Mouse (Mus musculus): ENCODE results near the gene Dusp23.
A peak's percentile ranks its signal among the peaks of the same experiment; 100 is the strongest.

Gene Dusp23

DNA sequence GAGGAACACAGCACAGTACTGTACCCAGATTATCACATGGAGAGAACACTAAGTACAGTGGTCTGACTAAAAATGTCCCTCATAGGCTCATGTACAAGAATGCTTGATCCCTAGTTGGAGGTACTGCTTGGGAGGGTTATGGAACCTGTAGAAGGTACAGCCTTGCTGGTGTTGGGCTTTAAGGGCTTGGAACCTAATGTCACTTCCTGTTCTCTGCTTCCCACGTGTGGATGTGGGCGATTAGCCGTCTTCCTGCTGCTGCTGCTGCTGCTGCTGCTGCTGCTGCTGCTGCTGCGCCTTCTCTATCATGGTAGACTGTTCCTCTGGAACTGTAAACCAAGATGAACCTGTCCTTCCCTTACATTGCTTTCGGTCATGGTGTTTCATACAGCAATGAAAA lies 9.2 kb downstream of the Dusp23 start:
- no peak for DNase-seq (ENCODE audit: low spot score in 2 of 2)

DNA sequence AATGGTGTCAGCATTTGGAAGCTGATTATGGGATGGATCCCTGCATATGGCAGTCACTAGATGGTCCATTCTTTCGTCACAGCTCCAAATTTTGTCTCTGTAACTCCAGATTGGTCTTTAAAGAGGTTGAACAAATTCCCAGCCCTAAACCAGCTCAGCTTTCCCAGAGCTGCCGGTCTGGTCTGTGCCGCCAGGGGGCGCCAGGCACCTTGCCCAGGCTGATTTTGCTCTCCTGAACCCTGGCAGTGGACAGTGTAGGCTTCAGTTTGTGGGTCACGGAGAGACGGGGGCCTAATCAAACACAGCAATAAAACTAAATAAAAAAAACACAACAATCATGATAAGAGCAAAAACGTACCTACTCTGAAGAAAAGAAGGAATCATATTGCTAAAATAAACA lies 13.5 kb downstream of the Dusp23 start:
- peak in 1 of 2 experiments; percentile 33 for DNase-seq (ENCODE audit: low spot score in 2 of 2)

DNA sequence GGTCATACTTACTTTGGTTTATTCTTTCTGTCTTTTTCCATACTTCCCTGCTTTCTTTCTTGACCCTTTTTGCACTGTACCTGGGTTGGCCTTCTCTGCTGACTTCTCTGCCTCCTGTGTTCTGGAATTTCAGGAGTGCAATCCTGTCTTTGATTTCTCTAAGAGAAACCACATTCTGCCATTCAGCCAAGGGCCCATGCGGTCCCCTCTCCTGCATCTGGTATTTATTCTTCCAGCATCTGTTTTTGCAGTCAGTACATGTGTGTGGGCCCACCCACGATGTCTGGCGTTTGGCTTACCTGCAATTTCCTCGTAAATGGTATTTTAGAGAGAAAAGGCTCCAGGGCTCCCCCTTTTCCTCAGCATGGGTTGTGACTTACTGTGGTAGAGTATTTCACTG lies 14.6 kb downstream of the Dusp23 start:
- DNase-seq (ENCODE audit: low spot score in 2 of 2): no peak

DNA sequence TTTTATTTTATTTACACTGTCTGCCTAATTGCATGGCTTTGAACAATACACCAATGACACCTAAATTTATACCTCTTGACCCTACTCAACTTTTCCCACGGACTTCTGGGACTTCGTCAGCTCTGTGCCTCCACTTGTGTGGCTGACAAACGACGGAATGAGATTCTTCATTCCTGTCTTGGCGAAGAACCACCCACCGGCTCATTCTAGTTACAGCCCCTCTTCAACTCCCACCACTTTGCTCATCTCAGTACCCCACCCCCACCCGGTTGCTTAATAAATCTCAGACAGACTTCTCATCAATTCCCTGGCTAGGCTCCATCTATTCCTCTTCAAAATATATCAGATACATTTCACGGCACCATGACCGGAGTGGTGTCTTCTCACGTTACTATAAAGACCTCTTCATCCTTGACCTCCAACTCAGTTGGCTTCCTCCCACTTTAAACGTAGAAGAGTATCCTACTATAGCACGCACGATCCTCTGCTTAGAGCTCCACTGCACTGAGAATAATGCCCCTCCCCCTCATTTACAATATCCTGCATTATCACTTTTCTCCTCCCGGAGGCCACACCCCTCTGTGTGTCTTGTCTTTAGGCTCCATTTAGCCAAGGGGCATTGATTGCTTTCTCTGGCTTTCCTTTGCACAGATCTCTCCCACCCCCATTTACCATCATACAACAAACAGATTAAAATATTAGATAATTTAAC lies 15.2 kb downstream of the Dusp23 start:
- DNase-seq (ENCODE audit: low spot score in 2 of 2): no peak

DNA sequence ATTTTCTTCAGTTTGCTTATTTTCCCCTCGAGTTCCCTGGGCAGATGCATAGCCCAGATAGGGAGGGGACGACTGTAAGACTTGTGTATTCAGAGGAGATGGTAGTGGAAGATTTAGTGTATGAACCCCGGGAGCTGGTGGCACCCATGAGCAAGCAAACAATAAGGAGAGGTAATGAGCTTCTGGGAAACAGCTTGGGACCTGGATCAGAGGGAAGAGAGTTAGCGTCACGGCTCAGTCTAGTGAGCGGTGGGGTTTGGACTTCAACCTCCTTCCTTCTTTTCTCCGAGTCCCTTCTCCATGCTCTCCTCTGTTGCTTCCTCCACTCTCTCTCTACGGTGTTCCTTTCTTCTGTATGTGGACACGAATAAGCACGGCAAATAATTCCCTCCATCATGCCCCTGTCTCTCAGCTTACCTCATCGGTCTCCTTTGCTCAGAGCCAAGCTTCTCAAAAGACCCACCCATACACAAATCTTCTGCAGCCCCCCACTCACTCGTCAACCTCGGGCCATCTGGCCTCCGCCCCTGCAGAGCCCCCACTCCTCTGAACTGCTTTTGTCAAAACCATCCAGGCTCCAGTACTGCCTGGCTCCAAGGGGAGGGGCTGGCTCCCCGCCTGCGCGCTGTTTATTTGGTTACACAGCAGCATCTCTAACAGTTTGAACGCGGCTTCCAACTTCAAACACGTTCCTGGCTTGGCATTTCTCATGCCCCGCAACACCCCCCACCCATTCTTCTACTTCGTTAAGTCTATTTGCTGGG lies 16.0 kb downstream of the Dusp23 start:
- DNase-seq (ENCODE audit: low spot score in 2 of 2): no peak

DNA sequence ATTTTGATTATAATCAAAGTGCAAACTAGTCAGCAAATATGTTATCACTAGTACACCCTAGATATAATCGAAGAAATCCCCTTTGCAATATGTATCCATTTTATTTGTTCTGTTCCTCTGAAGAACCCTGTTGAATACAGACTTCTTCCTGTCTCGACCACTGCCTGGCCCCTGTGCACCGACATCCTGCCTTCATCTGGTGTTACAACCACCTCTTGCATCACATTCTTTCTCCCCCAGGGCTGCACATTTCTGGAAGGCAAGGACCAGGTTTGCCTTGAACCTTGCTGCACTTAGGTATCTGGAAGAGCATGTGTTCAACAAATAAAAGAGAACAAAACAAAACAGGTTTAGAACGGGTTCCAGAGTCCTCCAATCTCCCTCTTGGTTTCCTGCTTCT lies 17.4 kb downstream of the Dusp23 start:
- DNase-seq (ENCODE audit: low spot score in 2 of 2): no peak

DNA sequence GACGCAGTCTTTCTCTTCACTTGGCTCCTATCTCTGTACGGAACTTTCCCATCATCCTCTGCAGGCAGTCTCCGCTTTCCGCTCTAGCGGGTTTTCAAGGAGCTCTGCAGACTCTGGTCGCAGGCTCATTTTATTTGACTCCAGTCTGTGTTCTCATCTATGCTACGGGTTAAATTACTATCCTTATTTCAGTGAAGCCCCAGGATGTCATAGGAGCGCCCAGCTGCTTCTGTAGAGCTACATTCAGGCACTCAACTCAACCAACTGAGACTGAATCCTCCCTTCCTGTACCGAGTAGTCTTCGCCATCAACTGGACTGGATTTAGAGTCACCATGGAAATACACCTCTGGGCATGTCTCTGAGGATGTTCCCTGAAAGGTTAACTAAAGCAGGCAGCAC lies 18.1 kb downstream of the Dusp23 start:
- DNase-seq (ENCODE audit: low spot score in 2 of 2): no peak

DNA sequence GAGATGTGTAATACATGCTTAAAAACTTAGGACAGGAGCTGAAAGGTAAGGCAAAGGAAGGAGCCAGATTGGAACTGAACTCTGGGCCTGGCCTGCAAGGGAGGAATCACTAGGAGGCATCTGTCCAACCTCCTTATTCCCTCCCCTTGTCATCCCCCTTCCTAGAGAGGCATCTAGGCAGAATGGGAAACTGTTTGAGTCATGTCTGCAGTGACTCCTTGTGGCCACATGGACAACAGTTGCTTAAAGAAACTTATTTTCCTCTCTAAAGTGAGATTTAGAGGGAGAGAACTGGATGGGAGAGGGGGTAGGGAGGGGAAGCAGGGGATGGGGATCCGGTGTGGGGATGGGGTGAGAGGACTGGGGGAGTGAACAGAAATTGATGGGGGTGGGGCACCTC lies 20.0 kb downstream of the Dusp23 start:
- DNase-seq (ENCODE audit: low spot score in 2 of 2): no peak

DNA sequence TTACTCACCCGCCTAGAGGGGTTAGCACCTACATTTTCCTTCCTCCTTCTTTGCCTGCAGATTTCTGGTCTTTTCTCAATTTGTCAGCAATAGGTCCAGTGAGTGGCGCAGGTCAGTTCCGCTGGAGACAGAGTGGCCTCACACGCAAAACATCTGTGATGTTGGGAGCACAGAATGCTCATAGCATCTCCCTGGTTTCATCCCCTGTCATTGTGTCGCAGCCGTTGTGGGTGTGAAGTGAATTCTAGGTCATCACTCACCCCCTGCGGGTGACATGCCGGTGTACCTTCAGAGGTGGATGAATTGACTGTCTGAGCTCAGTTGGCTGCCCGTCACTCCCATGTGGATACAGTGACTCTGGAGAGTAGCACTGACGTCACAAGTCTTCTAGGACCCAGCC lies 21.5 kb downstream of the Dusp23 start:
- DNase-seq (ENCODE audit: low spot score in 2 of 2): no peak

DNA sequence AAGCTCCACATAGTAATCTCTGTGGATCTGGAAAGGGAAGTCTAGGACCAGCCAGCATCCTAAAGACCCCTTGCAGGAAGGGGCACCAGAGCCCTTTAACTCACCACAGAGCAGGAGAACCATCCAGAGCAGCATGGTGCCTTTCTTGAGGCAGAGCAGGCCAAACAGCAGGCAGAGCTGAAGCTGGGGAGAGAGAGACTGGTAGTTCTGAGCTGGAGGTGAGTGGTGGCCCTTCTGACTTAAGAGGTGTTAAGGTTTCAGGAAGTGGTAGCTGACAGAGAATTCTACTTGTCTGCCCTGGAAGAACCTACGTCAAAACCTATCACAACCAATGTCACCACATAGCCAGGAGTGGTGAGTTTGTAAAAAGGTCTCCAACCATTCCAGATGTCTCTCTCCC lies 30.4 kb downstream of the Dusp23 start, which contains the start of gene Fcrl6:
Gene Fcrl6, minus strand, starts transcription at position 226 of the 400 bp plus-strand sequence.
- no peak for DNase-seq (ENCODE audit: low spot score in 2 of 2)

DNA sequence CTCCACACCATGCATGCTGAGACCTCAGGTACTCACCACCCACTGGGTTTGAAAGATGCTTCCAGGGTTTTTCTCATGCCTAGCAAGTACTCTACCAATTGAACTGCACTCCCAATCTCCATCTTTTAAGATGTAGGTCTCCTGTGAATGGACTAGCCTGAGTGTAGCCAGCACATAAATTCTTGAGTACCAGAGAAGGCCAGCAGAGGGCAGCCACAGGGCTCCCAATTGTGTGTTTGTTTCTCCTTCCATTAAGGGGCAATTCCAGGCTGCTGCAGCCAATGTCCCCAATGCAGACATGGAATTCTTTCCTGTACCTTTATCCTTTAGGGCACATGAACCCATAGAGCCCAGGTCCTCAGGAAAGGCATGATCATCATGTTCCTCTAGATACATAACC lies 38.3 kb downstream of the Dusp23 start:
- DNase-seq (ENCODE audit: low spot score in 2 of 2): no peak

DNA sequence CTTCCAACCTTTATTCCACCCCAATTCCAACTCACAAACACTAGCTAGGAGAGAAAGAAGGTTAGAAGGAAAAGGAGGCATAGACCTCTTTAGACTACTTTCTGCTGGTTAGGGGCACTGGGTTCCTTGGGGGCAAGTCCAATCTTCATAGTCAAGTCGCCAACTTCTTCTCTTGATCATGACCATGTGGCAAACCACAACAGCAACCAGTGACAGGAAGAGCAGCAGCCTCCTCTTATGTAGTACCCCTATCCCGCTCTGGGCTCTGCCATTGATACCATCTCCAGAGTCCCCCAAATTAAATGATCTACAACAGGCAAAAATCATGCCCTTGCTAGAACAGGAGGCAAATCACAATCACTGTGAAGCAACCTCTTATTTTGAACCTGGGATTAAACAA lies 38.8 kb downstream of the Dusp23 start:
- DNase-seq (ENCODE audit: low spot score in 2 of 2): no peak

DNA sequence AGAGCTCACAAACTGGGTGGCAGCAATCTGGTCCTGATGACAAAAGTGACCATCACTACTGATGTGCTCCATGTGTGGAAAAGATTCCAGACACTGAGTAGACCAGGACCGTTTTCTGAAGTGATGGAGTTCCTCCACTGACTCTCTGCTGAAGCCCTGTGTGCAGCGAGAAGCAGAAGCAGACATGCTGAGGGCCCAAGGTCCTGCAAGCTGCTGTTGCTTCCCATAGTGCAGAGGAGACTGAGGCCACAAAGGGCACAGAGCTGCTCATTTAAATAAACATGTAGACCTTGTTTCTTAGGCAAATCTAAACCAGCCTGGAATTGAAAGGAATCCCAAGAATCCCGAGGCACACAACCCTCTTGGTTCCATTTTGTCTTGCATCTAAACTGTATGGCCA lies 39.4 kb downstream of the Dusp23 start:
- no peak for DNase-seq (ENCODE audit: low spot score in 2 of 2)

DNA sequence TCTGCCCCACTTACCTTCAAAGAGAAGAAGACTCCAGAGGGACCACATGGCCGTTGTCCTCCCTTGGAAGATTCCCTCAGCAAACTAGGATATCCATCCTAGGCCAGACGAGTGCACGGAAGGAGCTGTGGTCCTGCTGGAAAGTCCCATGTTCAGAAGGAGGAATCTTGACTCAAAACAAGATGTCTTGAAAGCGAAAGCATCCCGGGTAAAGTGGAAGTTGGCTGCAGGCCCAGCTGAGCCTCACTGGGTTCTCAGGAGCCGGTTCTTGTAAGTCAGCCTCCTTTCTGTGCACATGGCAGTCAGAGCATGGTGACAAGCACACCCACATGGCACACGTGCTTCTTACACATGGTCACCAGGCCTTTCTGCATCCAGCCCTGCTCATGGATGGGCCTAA lies 42.4 kb downstream of the Dusp23 start, which contains the start of gene Slamf8:
Gene Slamf8, minus strand, starts transcription at position 184 of the 400 bp plus-strand sequence.
- peak; percentile 7 to 12 for DNase-seq (ENCODE audit: low spot score in 2 of 2)

DNA sequence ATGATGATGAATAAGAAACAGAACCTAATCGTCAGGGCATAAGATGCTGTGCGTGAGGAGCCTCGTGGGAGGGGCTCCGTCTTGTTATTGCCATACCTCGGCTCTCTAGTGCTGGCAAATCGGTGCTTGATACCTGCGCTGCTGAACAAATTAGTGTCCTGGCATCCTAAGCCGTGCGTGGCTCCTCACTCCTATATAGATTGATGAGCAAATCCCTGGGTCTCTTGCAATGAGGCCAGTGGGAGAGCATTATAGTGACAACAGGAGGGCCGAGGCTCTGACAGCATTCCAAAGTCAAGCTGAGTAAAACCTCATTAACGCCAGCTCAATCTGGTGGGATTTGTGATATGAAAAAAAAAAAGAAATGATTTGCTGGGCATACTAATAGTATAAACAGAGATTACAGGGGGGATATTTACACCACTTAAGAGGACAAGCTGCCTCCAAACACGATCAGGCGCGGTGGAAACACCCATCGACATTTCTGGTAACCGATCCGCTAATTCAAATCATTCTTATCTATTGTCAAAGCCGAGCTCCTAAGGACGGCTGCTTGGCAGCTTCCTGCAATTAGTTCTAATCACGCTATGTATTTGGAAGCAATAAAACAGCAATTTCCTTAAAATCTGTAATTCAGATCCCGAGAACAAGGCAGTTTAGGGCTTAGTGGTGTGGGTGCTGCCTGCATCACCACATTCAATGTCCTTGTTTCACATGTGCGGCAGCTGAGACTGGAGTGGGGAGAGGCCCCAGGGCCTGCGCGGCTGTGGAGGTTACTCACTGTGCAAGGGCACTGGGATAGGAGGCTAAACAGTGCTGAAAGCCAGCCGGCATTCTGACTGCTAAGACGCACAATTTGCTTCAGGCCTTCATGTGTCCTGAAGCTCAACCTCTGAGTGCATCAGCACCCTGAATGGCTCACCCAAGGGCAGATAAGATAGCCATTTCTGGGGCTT lies 46.9 kb downstream of the Dusp23 start:
- DNase-seq (ENCODE audit: low spot score in 2 of 2): no peak

DNA sequence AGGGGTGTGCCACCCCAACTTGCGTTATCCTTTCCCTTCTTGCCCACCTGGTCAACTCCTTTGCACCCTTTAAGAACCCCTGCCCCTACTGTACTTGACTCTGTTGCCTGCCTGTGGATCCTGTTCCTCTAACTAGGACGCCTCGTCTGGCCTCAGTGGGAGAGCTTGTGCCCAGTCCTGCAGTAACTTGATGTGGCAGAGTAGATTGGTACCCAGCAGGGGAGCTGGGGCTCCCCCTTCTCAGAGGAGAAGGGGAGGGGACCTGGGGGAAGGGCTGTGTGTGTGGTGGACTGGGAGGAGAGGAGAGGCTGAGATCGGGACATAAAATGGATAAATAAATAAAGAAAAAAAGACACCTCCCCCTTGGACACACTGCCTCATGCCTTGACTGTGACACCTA lies 47.7 kb downstream of the Dusp23 start:
- DNase-seq (ENCODE audit: low spot score in 2 of 2): no peak

DNA sequence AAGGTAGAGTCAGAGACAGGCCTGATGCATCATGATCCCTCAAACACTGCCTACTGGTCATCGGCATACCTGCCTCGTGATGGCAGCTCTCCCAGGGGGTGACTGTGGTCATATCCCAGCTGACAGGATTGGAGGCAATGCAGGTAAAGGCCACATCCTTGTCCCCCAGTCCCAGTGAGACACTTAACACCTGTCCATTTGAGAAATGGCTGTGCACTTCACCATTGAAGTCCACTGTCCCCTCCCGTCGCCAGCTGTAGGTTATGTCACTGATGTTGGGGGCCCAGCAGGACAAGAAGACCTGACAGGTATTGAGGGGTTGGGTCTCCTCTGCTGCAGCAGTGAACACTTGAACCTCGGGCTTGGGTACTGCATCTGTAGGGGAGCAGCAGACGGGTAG lies 48.5 kb downstream of the Dusp23 start:
- no peak for DNase-seq (ENCODE audit: low spot score in 2 of 2)

DNA sequence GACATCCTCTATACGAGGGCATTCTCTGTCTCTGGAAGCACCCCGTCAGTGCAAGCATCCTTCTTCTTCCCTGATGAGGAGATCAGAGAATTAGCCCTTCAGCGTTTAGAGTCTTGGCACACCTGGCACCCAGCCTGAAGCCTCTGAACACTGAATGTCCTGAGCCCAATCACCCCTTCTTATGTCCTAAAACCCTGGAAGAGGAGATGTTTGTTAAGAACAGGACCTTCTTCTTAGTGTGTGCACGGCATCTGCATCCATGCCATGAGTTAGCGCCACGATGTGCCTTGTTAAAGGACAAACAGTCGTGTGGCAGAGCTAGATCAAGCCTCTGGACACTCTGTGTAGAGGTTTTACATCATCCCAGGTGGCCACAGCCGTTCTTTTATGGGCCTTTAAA lies 50.3 kb downstream of the Dusp23 start:
- DNase-seq (ENCODE audit: low spot score in 2 of 2): no peak
